Mouse (Mus musculus) gastrocnemius, adult 2 months (tissue): ENCODE measurements at regions not wholly inside any gene's neighbourhood (a gene's known extent, or its start where the extent isn't known, plus 50 kb on each side); places are given as distances from the start of the nearest gene placed in this dataset.
"Not testable (repeated sequence)": the region's sequence is repeated elsewhere in the genome, so short reads cannot be mapped to it uniquely, and the experiment has no call there.

Experiments
- DNase-seq: peaks from one replicate; pipeline ENCODE4 v3.0.0; 2022
- H3K27ac ChIP-seq: fragments of 200-600 bp; 2 replicates; pipeline ENCODE4 v1.8.1; 2022; ENCODE audit warnings: mild to moderate bottlenecking
- H3K4me3 ChIP-seq: fragments of 200-600 bp; 2 replicates; pipeline ENCODE4 v1.8.1; 2022; ENCODE audit warnings: mild to moderate bottlenecking, moderate library complexity
- CTCF ChIP-seq: fragments of 200-600 bp; IDR thresholded peaks from 2 replicates; pipeline ENCODE4 v1.8.1; 2022; ENCODE audit warnings: antibody characterized with exemption, mild to moderate bottlenecking, moderate library complexity
- intact Hi-C: fragments of 180-260 bp; cut with DNase I; formaldehyde crosslinking; loops from one replicate; pipeline ENCODE4 v1.15.1; 2025

DNA sequence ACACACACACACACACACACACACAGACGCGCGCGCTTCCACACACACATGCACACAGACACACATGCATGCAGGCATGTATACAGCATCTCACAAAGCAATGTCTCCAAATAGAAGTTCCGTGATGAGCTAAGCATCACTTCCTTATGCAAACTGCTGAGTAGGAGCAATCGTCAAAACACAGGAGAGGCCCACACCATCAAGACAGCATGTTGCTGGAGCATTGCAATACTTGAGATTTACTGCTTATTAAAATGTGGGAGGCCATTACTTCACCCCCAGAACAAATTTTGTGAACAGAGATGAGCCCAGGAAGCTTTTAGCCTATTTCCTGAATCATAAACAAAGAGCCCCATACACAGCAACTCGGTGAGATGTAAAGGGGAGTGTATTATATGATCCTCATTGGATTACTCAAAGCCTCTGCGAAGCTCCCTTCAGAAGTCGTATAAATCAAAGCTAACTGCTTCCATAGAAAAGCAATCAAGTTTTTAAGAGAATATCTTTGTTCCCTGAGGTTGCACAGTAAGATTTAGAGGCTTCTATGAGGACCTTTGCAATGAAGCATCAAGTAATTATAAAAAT lies 670.6 kb downstream of the Efna5 start:
- TF ChIP-seq CTCF, result no peak
- intact Hi-C loops, result no loop called here

DNA sequence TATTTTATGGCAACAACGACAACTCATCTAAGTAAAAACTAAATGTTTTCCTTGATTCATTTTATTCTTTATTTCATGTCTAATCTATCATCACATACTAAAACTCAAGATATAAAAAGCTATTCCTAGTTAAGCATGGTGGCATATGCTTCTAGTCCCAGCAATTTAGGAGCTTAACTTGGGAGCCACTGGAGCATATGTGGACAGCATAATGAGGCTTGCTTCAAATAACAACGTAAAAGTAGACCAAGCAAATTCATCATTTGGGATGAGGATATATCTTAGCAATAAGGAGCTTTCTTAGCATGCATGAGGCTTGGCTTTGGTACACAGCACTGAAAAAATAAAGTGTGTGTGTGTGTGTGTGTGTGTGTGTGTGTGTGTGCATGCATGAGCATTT lies 678.5 kb downstream of the Efna5 start:
- no peak overlapping the region for H3K27ac ChIP-seq
- no peak overlapping the region for H3K4me3 ChIP-seq
- DNase-seq, result no peak
- no peak for TF ChIP-seq CTCF
- intact Hi-C loops, result no loop called here

More for the DNA sequence above, 670.6 kb downstream of the Efna5 start:
- Histone ChIP-seq H3K4me3 (no peak overlapping the region), H3K27ac (no peak overlapping the region)
- DNase-seq, result no peak

DNA sequence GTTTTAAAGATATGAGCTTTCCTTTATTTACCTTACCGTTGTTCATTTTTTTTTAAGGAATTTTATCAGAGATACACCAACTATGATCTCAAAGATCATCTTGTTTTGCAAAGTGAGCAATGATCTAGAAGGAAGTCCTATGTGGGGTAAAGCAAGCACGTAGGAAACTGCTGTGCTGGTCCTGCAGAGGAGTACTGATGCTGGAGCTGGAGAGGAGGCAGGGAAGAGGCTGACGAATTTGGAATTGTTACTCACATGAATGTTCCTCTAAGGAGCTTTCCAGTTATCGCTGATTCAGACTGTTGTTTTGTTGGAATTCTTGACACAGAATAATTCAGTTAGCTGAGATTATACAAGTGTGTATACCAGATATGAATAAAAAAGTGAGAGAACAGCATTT lies 680.6 kb downstream of the Efna5 start:
- Histone ChIP-seq H3K27ac (no peak overlapping the region), H3K4me3 (no peak overlapping the region)
- intact Hi-C loops, result no loop called here
- no peak for DNase-seq
- TF ChIP-seq CTCF, result no peak

DNA sequence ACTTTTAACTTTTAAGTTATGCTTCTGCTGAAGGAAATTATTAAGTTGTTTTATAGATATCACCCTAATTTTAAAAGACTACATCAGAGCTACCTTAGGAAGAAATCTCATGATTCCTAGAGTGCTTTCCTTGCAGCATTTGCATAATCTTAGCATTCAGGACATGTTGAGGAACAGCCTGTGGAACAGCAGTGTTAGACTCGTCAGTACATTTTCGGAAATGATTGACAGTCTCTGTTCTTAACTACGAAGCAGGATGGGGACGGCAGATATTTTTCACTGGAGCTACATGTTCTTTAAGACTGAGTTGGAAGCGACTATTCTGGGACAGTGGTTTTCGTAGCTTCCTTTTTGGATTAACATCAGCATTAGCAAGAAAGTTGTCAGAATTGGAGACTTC lies 681.6 kb downstream of the Efna5 start:
- H3K4me3 ChIP-seq, result no peak overlapping the region
- no peak for DNase-seq
- no peak for TF ChIP-seq CTCF
- intact Hi-C loops, result no loop called here
- H3K27ac ChIP-seq, result no peak overlapping the region

DNA sequence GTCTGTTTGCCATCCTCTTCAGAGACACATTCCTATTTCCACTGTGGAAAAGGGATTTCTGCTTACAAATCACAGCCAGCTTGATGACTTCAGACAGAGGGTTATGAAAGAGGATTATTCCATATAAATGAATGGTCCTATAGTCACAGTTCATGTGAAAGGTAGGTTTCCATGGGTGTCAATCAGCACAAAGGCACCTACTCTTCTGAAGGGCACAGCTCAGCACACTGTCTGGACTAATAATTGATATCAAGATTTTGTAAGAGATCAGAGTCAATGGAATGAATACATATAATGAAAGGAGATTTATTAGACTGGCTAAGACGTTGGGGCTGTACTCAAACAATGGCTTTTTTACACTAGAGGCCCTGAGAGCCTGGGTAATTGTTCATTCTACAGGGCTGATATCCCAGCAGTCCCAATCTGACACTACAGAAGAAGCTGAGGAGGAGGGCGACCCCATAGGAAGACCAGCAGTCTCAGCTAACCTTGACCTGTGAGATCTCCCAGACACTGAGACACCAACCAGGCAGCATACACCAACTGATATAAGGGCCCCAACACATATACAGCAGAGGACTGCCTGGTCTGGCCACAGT lies 702.4 kb downstream of the Efna5 start:
- no peak for TF ChIP-seq CTCF
- no peak overlapping the region for H3K27ac ChIP-seq
- intact Hi-C loops, result no loop called here

DNA sequence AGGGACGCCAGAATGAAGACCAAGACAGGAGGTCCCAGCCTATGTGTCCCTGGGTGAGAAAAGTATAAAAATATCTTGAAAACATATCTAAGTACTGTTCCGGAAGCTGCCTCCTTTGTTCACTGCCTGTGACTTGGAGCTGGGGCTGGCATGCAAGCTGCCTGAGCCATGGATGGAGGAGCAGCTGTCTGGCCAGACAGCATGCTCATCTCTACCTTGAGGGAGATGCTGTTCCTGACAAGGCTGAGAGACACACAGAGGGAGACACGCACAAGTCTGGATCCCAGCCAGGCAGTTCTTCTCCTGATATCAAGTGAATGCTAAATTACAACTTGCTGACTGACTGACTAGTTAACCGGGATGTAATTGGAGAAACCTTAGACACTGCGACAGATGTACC lies 704.8 kb downstream of the Efna5 start:
- intact Hi-C loops, result no loop called here
- no peak overlapping the region for H3K27ac ChIP-seq
- TF ChIP-seq CTCF, result no peak
- H3K4me3 ChIP-seq, result no peak overlapping the region
- DNase-seq, result no peak

More for the DNA sequence above, 702.4 kb downstream of the Efna5 start:
- DNase-seq, result no peak
- H3K4me3 ChIP-seq, result no peak overlapping the region

DNA sequence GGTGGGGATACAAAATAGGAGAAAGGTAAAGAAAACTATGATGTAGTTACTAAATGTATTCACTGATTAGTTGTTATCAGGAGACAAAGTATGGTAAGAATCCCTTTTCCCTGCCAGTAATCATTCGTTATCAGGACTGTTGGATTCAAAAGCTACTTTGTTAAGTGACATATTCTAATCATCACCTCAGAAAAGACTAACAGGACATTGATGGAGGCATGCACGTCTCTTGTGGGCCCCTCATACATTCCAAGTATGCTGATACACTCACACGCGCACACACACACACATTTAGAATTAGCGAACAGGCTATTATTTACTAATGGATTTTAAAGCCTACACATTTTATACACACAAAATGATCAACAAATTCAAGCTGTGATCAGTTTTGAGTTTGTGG lies 708.8 kb downstream of the Efna5 start:
- TF ChIP-seq CTCF, result no peak
- H3K4me3 ChIP-seq, result no peak overlapping the region
- intact Hi-C loops, result no loop called here
- H3K27ac ChIP-seq, result no peak overlapping the region
- DNase-seq, result no peak

DNA sequence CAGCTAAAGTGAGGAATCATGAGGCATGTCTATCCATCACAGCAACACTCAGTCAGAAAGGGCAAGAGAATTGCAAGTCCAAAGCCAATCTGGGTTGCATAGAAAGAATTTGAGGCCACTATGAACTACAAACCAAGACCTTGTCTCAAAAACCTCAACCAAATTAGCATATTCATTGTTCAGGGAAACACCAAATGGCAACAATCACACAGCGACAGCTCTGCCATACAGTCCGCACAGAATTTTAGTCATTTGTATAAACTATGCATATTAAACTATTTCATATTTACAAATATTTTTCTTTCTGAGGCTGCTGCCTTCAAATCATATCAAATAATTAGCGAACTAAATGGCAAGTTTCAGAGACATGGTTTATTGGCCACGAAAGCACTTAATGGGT lies 709.6 kb downstream of the Efna5 start:
- H3K27ac ChIP-seq, result no peak overlapping the region
- H3K4me3 ChIP-seq, result no peak overlapping the region
- no peak for DNase-seq
- no peak for TF ChIP-seq CTCF
- intact Hi-C loops, result no loop called here

DNA sequence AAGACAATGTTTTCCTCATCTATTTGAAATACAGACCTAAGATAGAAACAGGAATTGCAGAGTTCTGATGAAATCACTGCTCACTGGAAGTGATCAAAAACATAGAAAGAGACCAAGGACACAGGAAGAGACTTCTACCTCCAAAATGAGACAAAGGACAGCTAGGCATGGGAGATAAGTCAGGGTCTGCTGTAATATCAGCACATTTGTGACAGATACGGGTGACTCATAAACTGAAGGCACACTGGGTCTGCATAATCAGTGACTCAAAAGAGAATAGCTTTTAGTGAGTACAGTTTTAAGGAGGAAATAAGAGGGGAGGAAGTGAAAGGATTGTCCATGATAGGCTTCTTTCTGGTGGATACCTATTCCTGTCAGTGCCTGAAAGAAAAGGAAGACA lies 719.7 kb downstream of the Efna5 start:
- DNase-seq, result no peak
- TF ChIP-seq CTCF, result no peak
- Histone ChIP-seq H3K4me3 (no peak overlapping the region), H3K27ac (no peak overlapping the region)
- intact Hi-C loops, result no loop called here

DNA sequence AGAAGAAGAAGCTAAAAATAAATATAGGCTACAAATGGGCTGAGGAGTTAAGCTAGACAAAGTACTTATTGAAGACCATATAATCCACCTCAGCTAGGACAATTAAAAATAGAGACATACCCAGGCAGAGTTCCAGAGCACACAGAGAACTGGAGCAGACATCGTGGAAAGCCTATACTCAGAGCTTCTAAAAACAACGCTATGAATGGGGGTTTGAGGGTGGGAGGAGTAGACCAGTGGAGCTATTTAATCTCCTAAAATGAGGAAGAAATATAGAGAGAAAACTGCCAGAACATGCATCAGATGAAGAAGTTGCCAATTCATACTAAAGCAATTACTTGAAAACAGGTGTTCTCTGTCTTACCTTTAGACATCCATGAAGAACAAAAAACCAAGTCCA lies 720.8 kb downstream of the Efna5 start:
- intact Hi-C loops, result no loop called here
- Histone ChIP-seq H3K4me3 (no peak overlapping the region), H3K27ac (no peak overlapping the region)
- no peak for TF ChIP-seq CTCF
- no peak for DNase-seq

DNA sequence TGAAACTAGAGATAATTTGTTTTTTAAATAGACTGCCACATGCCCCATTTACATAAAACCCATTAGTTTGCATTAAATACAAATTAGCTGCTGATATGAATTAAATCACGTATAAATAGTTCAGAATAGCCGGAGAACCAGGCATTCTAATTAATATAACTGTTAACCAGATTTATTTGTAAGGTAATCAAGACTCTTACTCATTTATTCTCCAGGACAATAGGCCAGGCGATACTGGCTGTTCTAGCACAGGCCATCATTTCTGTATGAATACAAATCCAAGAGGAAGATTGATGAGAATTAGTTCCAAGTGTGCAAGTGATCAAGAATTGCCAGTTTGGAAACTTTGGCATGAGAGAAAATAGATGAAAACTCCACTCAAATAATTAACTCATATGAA lies 746.1 kb downstream of the Efna5 start:
- no peak for TF ChIP-seq CTCF
- Histone ChIP-seq H3K27ac (no peak overlapping the region), H3K4me3 (no peak overlapping the region)
- intact Hi-C loops, result no loop called here
- DNase-seq, result no peak

DNA sequence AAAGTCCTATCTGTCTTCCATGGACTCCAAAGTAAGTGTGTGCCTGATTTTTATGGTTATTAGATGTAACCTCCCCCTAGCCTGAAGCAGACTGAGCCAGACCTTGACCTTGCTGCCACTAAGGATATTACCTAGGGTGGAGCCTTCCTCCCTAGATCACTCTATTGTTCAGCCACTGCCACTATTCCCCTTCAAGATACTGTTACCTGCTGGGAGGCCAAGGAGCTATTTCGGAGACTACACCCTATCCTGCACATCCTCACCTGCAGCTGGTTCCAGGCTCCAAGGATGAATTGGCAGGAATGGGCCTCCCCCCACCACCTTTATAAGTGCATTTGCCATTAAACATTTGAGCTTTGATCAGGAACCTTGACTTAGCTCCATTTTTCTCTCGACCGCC lies 769.4 kb downstream of the Efna5 start:
- intact Hi-C loops, DNase-seq, H3K27ac ChIP-seq, H3K4me3 ChIP-seq: not testable (repeated sequence)

DNA sequence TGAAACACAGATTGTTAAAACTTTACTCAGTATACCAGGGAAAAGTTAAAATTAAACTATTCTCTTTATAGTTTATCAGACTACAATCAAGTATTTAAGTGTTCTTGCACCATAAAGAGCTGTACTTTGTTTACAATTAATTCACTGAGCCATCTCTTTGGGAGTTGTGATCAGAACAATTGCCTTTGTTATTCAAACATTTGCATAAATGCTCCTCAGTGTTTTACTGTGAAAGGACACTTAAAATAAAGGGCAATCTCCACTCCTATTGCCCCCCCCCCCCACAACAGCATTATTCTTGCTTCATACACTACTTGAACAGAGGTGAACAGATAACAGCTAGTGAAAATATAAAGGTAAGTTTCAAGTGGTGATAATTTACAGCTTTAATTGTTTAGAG lies 772.1 kb downstream of the Efna5 start:
- no peak overlapping the region for H3K4me3 ChIP-seq
- DNase-seq, result no peak
- TF ChIP-seq CTCF, result no peak
- intact Hi-C loops, result no loop called here
- H3K27ac ChIP-seq, result no peak overlapping the region

DNA sequence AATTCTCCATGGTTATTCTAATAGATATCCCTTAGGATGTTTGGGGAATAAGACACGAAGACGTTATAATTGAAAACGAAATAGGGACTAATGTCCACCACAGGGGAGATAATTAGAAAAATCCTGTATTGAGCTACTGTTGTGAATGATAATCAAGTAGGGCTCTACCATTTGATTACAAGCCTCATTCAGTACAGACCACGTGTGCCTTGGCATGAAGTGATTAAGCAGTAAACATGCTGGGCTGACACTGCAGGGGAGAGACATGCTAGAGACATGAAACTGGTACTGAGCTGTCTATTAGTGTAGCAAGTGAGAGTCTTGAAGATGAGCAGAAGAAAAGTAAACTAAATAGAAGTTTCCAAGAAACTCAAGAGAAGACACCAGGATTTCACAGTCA lies 797.8 kb downstream of the Efna5 start:
- no peak overlapping the region for H3K4me3 ChIP-seq
- H3K27ac ChIP-seq, result no peak overlapping the region
- DNase-seq, result no peak
- intact Hi-C loops, result no loop called here
- TF ChIP-seq CTCF, result no peak

DNA sequence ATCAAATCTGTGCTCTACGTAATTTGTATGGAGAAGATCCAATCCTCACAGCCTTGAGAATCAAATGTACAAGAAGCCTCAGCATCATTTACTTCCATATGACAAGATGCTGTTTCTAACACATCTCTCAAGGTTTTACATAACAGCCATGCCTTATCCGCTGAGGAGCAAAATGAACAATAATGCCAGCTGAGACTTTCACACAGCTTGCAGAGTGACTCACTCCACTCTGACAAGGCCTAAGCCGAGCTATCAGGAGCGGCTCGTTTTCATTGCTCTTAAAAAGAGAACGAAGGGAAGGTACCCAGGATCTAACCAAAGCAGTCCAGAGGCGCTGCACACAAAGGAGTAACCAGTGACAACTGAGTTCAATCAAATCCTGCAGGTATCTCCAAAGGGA lies 803.5 kb downstream of the Efna5 start:
- no peak for TF ChIP-seq CTCF
- no peak overlapping the region for H3K4me3 ChIP-seq
- no peak overlapping the region for H3K27ac ChIP-seq
- DNase-seq, result no peak
- intact Hi-C loops, result no loop called here
